Mouse (Mus musculus) right cerebral cortex, postnatal 25 days (tissue): ENCODE measurements at regions not wholly inside any gene's neighbourhood (a gene's known extent, or its start where the extent isn't known, plus 50 kb on each side); places are given as distances from the start of the nearest gene placed in this dataset.

ENCODE experiments used
- DNase-seq: peaks from one replicate; pipeline ENCODE4 v3.0.0; 2022

DNA sequence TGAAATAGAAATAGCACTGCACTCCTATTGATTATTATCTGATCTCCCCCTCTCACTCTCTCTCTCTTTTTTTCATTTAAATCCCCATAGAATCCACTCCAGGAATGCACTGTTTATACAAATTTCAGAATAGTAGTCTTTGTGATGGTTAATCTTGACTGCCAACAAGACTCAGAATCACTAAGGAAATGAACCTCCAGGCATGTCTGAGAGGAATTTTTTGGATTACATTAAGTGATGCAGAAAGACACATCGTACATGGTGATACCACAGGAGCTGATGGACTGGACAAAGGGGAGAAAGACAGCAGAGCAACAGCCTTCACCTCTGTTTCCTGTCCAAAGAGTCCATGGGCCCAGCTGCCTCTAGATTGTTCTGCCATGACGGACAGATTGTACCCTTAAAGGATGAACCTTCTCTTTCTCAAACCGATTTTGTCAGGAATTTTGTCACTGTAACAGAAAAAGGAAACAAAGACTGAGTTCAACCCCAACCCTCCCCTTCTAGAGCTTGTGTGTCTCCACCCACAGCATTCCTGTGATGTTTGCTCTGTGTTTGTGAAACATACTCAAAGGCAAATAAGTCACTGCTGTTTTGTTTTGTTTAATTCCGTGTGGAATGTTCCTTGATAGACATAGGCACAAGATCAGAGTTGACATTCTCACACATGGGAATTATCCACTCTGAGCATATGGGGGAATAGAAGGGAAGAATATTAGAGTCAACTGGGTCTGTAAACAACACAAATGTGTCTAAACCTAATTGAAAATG is 59.1 kb upstream of the Gm34302 start:
- no peak for DNase-seq

DNA sequence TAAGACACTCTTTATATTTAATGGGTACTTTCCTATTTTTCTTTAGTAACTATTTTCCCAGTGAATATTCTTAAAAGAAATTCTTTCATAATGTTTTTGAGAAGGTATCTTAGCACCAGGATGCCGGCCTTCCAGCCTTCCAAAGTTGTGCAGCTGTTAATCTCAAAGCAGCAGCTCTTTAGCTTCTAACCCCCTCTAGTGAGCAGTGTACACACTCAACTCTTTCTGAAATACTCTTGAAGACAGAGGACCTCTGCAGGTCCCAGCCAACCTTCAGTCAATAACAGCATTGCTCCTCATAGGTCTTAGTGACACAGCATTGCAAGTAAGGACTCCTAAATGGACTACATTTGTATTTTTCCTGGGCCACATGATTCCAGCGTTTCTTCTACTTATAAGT is 55.2 kb upstream of the Gm34302 start:
- DNase-seq, result no peak

DNA sequence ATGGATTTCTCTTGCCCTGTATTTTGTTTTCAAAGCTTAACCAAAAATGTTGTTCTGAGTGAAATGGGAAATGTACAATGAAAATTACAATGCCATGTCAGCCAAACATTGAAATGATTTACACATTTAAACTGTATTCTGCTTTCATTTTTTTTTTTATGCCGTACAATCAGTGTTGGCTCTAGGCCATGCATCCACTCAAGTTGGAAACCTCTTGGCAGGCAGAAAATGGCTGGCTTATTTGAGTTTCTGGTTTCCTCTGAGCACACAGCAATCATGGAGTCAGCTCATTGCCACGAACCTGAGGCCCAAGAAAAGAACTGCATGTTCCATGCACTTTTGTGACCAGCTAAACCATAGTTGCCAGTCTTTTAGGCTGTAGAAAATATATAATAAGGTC is 50.5 kb upstream of the Gm34302 start:
- DNase-seq, result no peak
